Mouse (Mus musculus): ENCODE measurements at regions not wholly inside any gene's neighbourhood (a gene's known extent, or its start where the extent isn't known, plus 50 kb on each side); places are given as distances from the start of the nearest gene placed in this dataset.

GRCm38 (mm10) chr13:44077022-44077421, 292.4 kb downstream of the Cd83 start:
- DNase-seq (ENCODE audit: low spot score): no peak

- peak; percentile 56 for DNase-seq (ENCODE audit: low spot score)
Measured at GRCm38 (mm10) chr13:44085621-44086510, 301.3 kb downstream of the Cd83 start.

- no peak for DNase-seq (ENCODE audit: low spot score)
Measured at GRCm38 (mm10) chr13:44086801-44087200, 302.2 kb downstream of the Cd83 start.

- no peak for DNase-seq (ENCODE audit: low spot score)
Measured at GRCm38 (mm10) chr13:44097141-44097540, 312.6 kb downstream of the Cd83 start.

- DNase-seq (ENCODE audit: low spot score): no peak
Measured at GRCm38 (mm10) chr13:44099511-44099910, 314.9 kb downstream of the Cd83 start.

- DNase-seq (ENCODE audit: low spot score): no peak
Measured at GRCm38 (mm10) chr13:44100125-44101067, 315.8 kb downstream of the Cd83 start.

GRCm38 (mm10) chr13:44101161-44101560, 316.6 kb downstream of the Cd83 start:
- DNase-seq (ENCODE audit: low spot score): no peak

GRCm38 (mm10) chr13:44101806-44102205, 317.2 kb downstream of the Cd83 start:
- DNase-seq (ENCODE audit: low spot score): no peak

- DNase-seq (ENCODE audit: low spot score): no peak
Measured at GRCm38 (mm10) chr13:44102257-44102656, 317.7 kb downstream of the Cd83 start.

GRCm38 (mm10) chr13:44103340-44103739, 318.8 kb downstream of the Cd83 start:
- no peak for DNase-seq (ENCODE audit: low spot score)

- no peak for DNase-seq (ENCODE audit: low spot score)
Measured at GRCm38 (mm10) chr13:44105161-44105560, 320.6 kb downstream of the Cd83 start.

GRCm38 (mm10) chr13:44108695-44109094, 324.1 kb downstream of the Cd83 start:
- no peak for DNase-seq (ENCODE audit: low spot score)

GRCm38 (mm10) chr13:44113043-44113442, 328.5 kb downstream of the Cd83 start:
- DNase-seq (ENCODE audit: low spot score): no peak

GRCm38 (mm10) chr13:44114856-44115255, 330.3 kb downstream of the Cd83 start:
- no peak for DNase-seq (ENCODE audit: low spot score)

GRCm38 (mm10) chr13:44117841-44118240, 333.3 kb downstream of the Cd83 start:
- no peak for DNase-seq (ENCODE audit: low spot score)

- no peak for DNase-seq (ENCODE audit: low spot score)
Measured at GRCm38 (mm10) chr13:44118846-44119245, 334.3 kb downstream of the Cd83 start.

GRCm38 (mm10) chr13:44121241-44121671, 336.7 kb downstream of the Cd83 start:
- DNase-seq (ENCODE audit: low spot score): no peak

GRCm38 (mm10) chr13:44121932-44122331, 337.4 kb downstream of the Cd83 start:
- DNase-seq (ENCODE audit: low spot score): no peak

- DNase-seq (ENCODE audit: low spot score): no peak
Measured at GRCm38 (mm10) chr13:44126198-44126597, 341.6 kb downstream of the Cd83 start.

- peak; percentile 81 for DNase-seq (ENCODE audit: low spot score)
Measured at GRCm38 (mm10) chr13:44128506-44129274, 344.1 kb downstream of the Cd83 start.

- no peak for DNase-seq (ENCODE audit: low spot score)
Measured at GRCm38 (mm10) chr13:44131916-44132315, 347.3 kb downstream of the Cd83 start.

GRCm38 (mm10) chr13:44132510-44132909, 347.9 kb downstream of the Cd83 start:
- no peak for DNase-seq (ENCODE audit: low spot score)

Data from lung, postnatal 25 days (tissue).